Mouse (Mus musculus): ENCODE measurements around the gene Gstt4.

DNA sequence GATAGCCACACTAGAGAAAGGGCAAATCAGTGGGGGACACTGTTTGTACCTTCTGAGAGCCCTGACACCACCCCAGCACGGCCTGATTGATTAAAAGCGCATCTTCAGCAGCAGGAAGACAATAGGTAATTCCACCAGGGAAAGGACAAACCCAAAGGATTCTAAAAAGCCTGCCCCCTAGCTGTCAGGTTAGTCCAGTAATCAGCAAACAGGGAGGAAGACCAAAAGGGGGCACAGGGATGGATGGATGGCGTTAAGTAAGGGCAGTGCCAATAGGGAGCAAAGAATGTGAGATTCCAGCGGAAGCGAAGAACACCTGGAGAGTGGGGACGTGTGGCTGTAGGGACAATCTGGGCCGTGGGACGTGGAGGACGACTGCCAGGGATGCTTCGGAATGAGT is 3.7 kb downstream of the Gstt4 start:
- no peak for TF ChIP-seq CTCF (IDR thresholded peaks at IDR 0.05; ENCODE audit: low read depth, low read length)
- TF ChIP-seq GATA1 (IDR thresholded peaks at IDR 0.05; ENCODE audit: borderline replicate concordance, low read length), result no peak
- TF ChIP-seq TAL1 (conservative IDR thresholded peaks at IDR 0.05; ENCODE audit: low read depth, low read length), result no peak
- TF ChIP-seq GATA2 (IDR thresholded peaks at IDR 0.05; ENCODE audit: borderline replicate concordance, low read depth, low read length), result no peak
